Mouse (Mus musculus) C2C12 (cell line): ENCODE data around the gene Slc16a13.

Source experiments
- CTCF ChIP-seq: IDR thresholded peaks from one replicate; pipeline ENCODE4 v1.5.1; 2011; ENCODE audit not compliant: control insufficient read depth, insufficient read depth, insufficient read length
- MYOG ChIP-seq: IDR thresholded peaks from one replicate; pipeline ENCODE4 v1.6.1; 2011; ENCODE audit not compliant: control insufficient read depth, insufficient read length; ENCODE audit errors: extremely low read depth
- USF1 ChIP-seq: IDR thresholded peaks from one replicate; pipeline ENCODE4 v1.6.1; 2011; ENCODE audit warnings: low read depth, mild to moderate bottlenecking, control low read depth, moderate library complexity

DNA sequence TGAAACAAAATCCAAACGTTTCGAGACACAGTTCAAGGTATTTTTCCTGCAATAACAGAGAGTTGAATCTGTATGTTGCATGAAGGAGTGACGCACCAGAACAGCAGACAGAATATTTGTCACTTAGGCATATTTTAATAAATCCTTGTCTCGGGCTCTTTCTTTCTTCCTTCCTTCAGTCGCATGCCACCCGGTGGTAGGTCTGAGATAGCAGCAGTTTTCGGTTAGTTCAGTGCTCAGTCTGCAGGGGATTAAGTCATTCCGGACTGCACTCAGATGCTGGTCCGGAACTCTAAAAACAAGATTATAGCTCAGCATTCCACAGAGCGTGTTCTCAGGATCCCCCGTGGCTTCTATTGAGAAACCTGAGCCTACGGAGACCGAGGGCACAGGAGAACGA is 41.5 kb downstream of the Slc16a13 start:
- TF ChIP-seq CTCF = no peak
- no peak for TF ChIP-seq USF1
- no peak for TF ChIP-seq MYOG
